Mouse (Mus musculus): ENCODE measurements around the gene Ncoa4. TPM values are rescaled to one million over a fixed set of nuclear protein-coding genes. Genes with fewer than 3 reads are reported as not detected.
"Not testable (repeated sequence)": the region's sequence is repeated elsewhere in the genome, so short reads cannot be mapped to it uniquely, and the experiment has no call there.

The Ncoa4 gene
- total RNA-seq, 1 experiment: 89.6 TPM

DNA sequence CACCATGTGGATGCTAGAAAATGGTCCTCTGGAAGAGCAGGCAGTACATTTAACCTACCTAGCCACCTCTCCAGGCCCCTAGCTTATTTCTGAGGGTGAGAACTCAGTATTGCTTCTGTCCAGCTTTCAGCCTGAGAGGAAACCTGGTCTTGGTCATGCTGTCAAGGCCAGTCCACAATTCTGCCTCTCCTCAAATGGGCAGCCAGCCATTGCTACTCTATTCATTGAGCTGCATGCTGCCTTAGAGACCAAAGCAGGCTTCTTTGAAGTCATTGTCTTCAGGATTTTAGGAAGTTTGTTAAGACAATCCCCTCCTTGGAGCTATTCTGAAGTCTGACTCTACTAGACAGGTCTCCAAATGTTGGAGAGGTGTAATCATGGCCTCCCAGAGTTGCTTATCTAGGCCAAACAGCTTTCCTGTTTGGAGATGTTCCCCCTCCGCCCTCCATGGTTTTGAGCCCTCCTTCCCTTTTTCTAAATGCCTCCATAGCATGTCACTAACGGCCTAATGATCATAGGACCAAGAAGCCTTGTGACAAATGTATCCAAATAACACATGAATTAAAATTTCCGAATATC lies 9.1 kb downstream of the Ncoa4 start:
- in situ Hi-C loops (cut with MboI; ENCODE audit: low sequenced_read_pairs in 2 of 2, unreplicated experiment in 2 of 2): no loop called here
- H3K27ac ChIP-seq (ENCODE audit: insufficient read depth, low read depth, low read length, poor library complexity, severe bottlenecking): no peak overlapping the region
- no peaks in the 10 kb centered on the region for H3K9me3 ChIP-seq (ENCODE audit: control insufficient read depth, insufficient read depth, low read depth, low read length)
- no peak overlapping the region for H3K4me3 ChIP-seq (ENCODE audit: insufficient read depth in 1 of 2, low read depth in 1 of 2, low read length in 2 of 2, poor library complexity in 1 of 2, severe bottlenecking in 1 of 2)
- H3K4me1 ChIP-seq (ENCODE audit: control insufficient read depth in 2 of 2, insufficient read depth in 2 of 2, low read length in 2 of 2, poor library complexity in 1 of 2): peaks cover 2 to 4% of the 10 kb centered on the region in 2 experiments; a peak in 2 of 4 replicates
- TF ChIP-seq MAFK (IDR thresholded peaks at IDR 0.05; ENCODE audit: insufficient read depth, low read depth, low read length): no peak
- no peak for TF ChIP-seq ZNF384 (IDR thresholded peaks at IDR 0.05; ENCODE audit: low read depth, low read length)
- TF ChIP-seq CHD2 (IDR thresholded peaks at IDR 0.05; ENCODE audit: low read depth, low read length): no peak
- no peak for TF ChIP-seq HCFC1 (IDR thresholded peaks at IDR 0.05; ENCODE audit: borderline replicate concordance, insufficient read depth, low read length)
- no peak for TF ChIP-seq ZC3H11A (IDR thresholded peaks at IDR 0.05; ENCODE audit: borderline replicate concordance, low read depth, low read length)
- H3K36me3 ChIP-seq (ENCODE audit: control insufficient read depth, insufficient read depth, low read length, poor library complexity, severe bottlenecking): peaks cover 7% of the 10 kb centered on the region
- no peak overlapping the region for H3K9ac ChIP-seq (ENCODE audit: insufficient read depth, low read depth, low read length, poor library complexity, severe bottlenecking)
- no peak for DNase-seq (ENCODE audit: low read depth, low spot score)

- TF ChIP-seq ZC3H11A (IDR thresholded peaks at IDR 0.05; ENCODE audit: borderline replicate concordance, low read depth, low read length) (no peak), HCFC1 (IDR thresholded peaks at IDR 0.05; ENCODE audit: borderline replicate concordance, insufficient read depth, low read length) (no peak), MAFK (IDR thresholded peaks at IDR 0.05; ENCODE audit: insufficient read depth, low read depth, low read length) (no peak), CHD2 (IDR thresholded peaks at IDR 0.05; ENCODE audit: low read depth, low read length) (no peak), ZNF384 (IDR thresholded peaks at IDR 0.05; ENCODE audit: low read depth, low read length) (no peak)
- Histone ChIP-seq H3K4me3 (ENCODE audit: insufficient read depth in 1 of 2, low read depth in 1 of 2, low read length in 2 of 2, poor library complexity in 1 of 2, severe bottlenecking in 1 of 2) (no peak overlapping the region), H3K9ac (ENCODE audit: insufficient read depth, low read depth, low read length, poor library complexity, severe bottlenecking) (no peak overlapping the region), H3K4me1 (ENCODE audit: control insufficient read depth in 2 of 2, insufficient read depth in 2 of 2, low read length in 2 of 2, poor library complexity in 1 of 2) (peaks cover 2 to 4% of the 10 kb centered on the region in 2 experiments; a peak in 2 of 4 replicates), H3K27ac (ENCODE audit: insufficient read depth, low read depth, low read length, poor library complexity, severe bottlenecking) (no peak overlapping the region), H3K9me3 (ENCODE audit: control insufficient read depth, insufficient read depth, low read depth, low read length) (no peaks in the 10 kb centered on the region), H3K36me3 (ENCODE audit: control insufficient read depth, insufficient read depth, low read length, poor library complexity, severe bottlenecking) (peaks cover 11% of the 10 kb centered on the region)
- no peak for DNase-seq (ENCODE audit: low read depth, low spot score)
- in situ Hi-C loops (cut with MboI; ENCODE audit: low sequenced_read_pairs in 2 of 2, unreplicated experiment in 2 of 2): no loop called here
Measured at GRCm38 (mm10) chr14:32170137-32170536, 10.5 kb downstream of the Ncoa4 start.

- Histone ChIP-seq H3K36me3 (ENCODE audit: control insufficient read depth, insufficient read depth, low read length, poor library complexity, severe bottlenecking) (peaks cover 21% of the 10 kb centered on the region), H3K4me1 (ENCODE audit: control insufficient read depth in 2 of 2, insufficient read depth in 2 of 2, low read length in 2 of 2, poor library complexity in 1 of 2) (no peaks in the 10 kb centered on the region), H3K9me3 (ENCODE audit: control insufficient read depth, insufficient read depth, low read depth, low read length) (no peaks in the 10 kb centered on the region), H3K4me3 (ENCODE audit: insufficient read depth in 1 of 2, low read depth in 1 of 2, low read length in 2 of 2, poor library complexity in 1 of 2, severe bottlenecking in 1 of 2) (no peak overlapping the region), H3K9ac (ENCODE audit: insufficient read depth, low read depth, low read length, poor library complexity, severe bottlenecking) (no peak overlapping the region), H3K27ac (ENCODE audit: insufficient read depth, low read depth, low read length, poor library complexity, severe bottlenecking) (no peak overlapping the region)
- in situ Hi-C loops (cut with MboI; ENCODE audit: low sequenced_read_pairs in 2 of 2, unreplicated experiment in 2 of 2): no loop called here
- no peak for DNase-seq (ENCODE audit: low read depth, low spot score)
- no peak for TF ChIP-seq MAFK (IDR thresholded peaks at IDR 0.05; ENCODE audit: insufficient read depth, low read depth, low read length)
Measured at GRCm38 (mm10) chr14:32175310-32175709, 15.6 kb downstream of the Ncoa4 start.

GRCm38 (mm10) chr14:32176590-32176989 lies 16.9 kb downstream of the Ncoa4 start:
- H3K27ac ChIP-seq (ENCODE audit: insufficient read depth, low read depth, low read length, poor library complexity, severe bottlenecking); DNase-seq (ENCODE audit: low read depth, low spot score); H3K9me3 ChIP-seq (ENCODE audit: control insufficient read depth, insufficient read depth, low read depth, low read length); H3K9ac ChIP-seq (ENCODE audit: insufficient read depth, low read depth, low read length, poor library complexity, severe bottlenecking); H3K4me1 ChIP-seq (ENCODE audit: control insufficient read depth in 2 of 2, insufficient read depth in 2 of 2, low read length in 2 of 2, poor library complexity in 1 of 2); in situ Hi-C loops (cut with MboI; ENCODE audit: low sequenced_read_pairs in 2 of 2, unreplicated experiment in 2 of 2); H3K4me3 ChIP-seq (ENCODE audit: insufficient read depth in 1 of 2, low read depth in 1 of 2, low read length in 2 of 2, poor library complexity in 1 of 2, severe bottlenecking in 1 of 2): not testable (repeated sequence)
- H3K36me3 ChIP-seq (ENCODE audit: control insufficient read depth, insufficient read depth, low read length, poor library complexity, severe bottlenecking): peaks cover 28% of the 10 kb centered on the region

DNA sequence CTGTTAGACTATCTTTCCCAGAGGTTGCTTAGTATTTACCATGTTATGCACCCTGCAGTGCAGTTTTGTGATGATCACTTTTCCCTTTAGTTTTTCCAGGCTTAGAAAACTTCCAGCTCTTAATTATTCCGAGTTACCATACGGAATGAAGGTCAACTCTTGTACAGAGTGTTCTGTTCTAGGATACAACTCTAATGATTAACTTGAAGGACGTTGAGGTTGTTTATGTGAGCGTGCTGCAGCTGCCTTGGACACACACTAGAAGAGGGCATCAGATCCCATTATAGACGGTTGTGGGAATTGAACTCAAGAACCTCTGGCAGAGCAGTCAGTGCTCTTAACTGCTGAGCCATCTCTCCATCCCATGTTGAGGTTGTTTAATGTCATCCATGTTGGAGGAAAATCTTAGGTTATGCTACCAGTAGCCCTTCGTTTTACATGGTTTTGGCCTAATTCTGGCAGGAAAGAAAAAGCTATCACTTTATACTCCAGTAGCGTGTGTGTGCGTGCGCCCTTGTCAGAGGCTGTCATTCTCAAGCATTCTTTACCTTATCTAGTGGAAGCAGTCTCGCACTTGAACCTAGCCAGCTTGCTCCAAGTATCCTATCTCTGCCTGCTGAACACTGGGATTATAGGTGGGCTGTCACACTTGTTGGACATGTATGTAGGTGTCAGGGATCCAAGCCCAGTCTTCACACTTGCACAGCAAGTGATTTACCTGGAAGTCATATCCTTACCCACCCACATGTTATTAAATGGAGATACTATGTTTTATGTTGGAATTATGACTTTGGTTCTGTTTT lies 19.9 kb downstream of the Ncoa4 start:
- no peak overlapping the region for H3K4me3 ChIP-seq (ENCODE audit: insufficient read depth in 1 of 2, low read depth in 1 of 2, low read length in 2 of 2, poor library complexity in 1 of 2, severe bottlenecking in 1 of 2)
- no peak for DNase-seq (ENCODE audit: low read depth, low spot score)
- peaks cover 26% of the 10 kb centered on the region for H3K36me3 ChIP-seq (ENCODE audit: control insufficient read depth, insufficient read depth, low read length, poor library complexity, severe bottlenecking)
- TF ChIP-seq HCFC1 (IDR thresholded peaks at IDR 0.05; ENCODE audit: borderline replicate concordance, insufficient read depth, low read length) (no peak), MAFK (IDR thresholded peaks at IDR 0.05; ENCODE audit: insufficient read depth, low read depth, low read length) (no peak), ZNF384 (IDR thresholded peaks at IDR 0.05; ENCODE audit: low read depth, low read length) (no peak), ZC3H11A (IDR thresholded peaks at IDR 0.05; ENCODE audit: borderline replicate concordance, low read depth, low read length) (no peak), CHD2 (IDR thresholded peaks at IDR 0.05; ENCODE audit: low read depth, low read length) (no peak)
- no peaks in the 10 kb centered on the region for H3K9me3 ChIP-seq (ENCODE audit: control insufficient read depth, insufficient read depth, low read depth, low read length)
- H3K9ac ChIP-seq (ENCODE audit: insufficient read depth, low read depth, low read length, poor library complexity, severe bottlenecking): no peak overlapping the region
- in situ Hi-C loops (cut with MboI; ENCODE audit: low sequenced_read_pairs in 2 of 2, unreplicated experiment in 2 of 2): no loop called here
- peaks cover 0 to 1% of the 10 kb centered on the region in 2 experiments; a peak in 1 of 4 replicates for H3K4me1 ChIP-seq (ENCODE audit: control insufficient read depth in 2 of 2, insufficient read depth in 2 of 2, low read length in 2 of 2, poor library complexity in 1 of 2)
- H3K27ac ChIP-seq (ENCODE audit: insufficient read depth, low read depth, low read length, poor library complexity, severe bottlenecking): no peak overlapping the region
